Mouse (Mus musculus) bone marrow macrophage, adult 2 months (primary cell): Measurements from ENCODE around the gene Efcab10.

Experiments used
- CTCF ChIP-seq: IDR thresholded peaks from 2 replicates; pipeline ENCODE4 v1.5.1; 2012; ENCODE audit warnings: low read depth, mild to moderate bottlenecking, low read length, moderate library complexity
- POLR2A ChIP-seq: IDR thresholded peaks from 2 replicates; pipeline ENCODE4 v1.6.1; 2012; ENCODE audit warnings: mild to moderate bottlenecking, low read depth, low read length, borderline replicate concordance

DNA sequence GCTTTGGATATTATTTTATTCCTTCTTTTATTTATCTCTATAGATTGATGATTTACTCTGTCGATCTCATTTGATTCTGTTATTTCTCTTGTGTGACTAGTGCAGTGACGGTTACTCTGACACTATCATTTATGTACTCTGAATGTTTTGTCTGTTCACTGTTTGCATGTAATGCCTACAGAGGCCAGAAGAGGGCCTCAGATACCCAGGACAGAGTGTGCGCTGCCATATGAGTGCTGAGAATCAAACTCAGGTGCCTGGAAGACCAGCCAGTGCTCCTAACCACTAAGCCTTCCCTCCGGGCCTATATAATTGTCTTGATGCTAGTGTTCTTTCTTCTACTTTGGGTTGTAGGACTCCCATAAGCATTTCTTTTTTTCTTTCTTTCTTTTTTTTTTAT lies 40.1 kb downstream of the Efcab10 start:
- TF ChIP-seq POLR2A (no peak), CTCF (peak; percentile 40; the same call in 1 of the 2 replicates)
